Mouse (Mus musculus) left cerebral cortex, adult 9 months (tissue): ENCODE measurements around the gene Skp2.

ENCODE experiments used
- DNase-seq, 2 experiments: peaks; one replicate each; pipeline ENCODE4 v3.0.0; 2022; ENCODE audit warnings: low spot score in 2 of 2

Skp2 gene

GRCm38 (mm10) chr15:9114131-9114530 is 41.1 kb downstream of the Skp2 start:
- no peak for DNase-seq

DNA sequence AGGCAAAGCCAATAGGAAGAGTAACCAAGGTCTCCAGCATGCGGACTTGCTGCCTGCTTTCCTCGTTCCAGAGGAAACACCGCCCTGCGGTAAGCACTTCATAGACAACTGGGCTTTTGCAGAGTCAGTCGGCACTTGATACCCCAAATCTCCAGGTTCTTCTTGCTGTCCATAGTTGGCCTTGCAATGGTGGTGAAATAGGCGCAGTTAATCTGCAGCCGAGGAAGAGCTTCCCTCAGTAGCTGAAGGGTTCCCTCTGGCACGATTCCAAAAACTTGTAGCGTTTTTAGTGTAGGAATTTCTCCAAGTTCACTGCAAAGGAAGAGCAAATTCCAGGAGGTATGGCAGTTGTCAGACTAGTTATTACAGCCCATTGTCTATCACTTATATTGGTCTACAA is 41.7 kb downstream of the Skp2 start:
- DNase-seq = no peak

GRCm38 (mm10) chr15:9111648-9112047 is 43.6 kb downstream of the Skp2 start:
- DNase-seq = no peak

DNA sequence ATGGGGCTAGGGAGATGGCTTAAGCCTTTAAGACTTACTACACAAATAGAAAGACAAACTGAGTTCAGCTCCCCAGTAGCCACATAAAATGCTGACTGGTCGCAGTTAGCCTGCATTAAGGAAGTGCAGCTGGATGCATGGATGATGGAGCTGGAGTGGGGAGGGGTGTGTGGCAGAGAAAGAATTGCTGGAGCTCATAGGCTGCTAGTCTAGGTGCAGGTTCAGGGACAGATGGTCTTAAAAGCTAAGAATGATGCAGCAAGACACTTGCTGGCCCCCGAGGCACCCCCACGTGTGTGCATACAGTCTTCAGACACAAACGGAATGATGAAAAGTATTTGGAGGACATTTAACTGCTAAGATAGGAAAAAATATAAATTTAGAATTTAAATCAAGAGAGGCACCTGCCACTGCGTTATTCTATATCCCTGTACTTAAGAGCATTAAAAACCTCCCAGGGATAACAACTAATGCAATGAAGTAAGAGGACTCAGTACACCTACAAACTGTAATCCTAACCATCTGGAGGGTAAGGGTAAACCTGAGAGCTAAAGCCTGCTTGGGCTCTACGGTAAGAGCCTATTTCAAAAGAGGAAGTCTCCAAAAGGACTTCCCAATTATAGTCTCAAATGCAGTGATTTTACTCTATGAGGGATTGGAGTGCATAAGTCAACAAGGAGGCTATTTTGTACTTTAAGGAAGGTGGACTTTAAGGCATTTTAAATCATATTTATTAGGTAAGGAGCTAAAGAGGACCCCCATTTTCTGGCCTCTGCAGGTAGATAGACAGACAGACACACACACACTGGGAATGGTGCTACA is 44.5 kb downstream of the Skp2 start:
- no peak for DNase-seq

DNA sequence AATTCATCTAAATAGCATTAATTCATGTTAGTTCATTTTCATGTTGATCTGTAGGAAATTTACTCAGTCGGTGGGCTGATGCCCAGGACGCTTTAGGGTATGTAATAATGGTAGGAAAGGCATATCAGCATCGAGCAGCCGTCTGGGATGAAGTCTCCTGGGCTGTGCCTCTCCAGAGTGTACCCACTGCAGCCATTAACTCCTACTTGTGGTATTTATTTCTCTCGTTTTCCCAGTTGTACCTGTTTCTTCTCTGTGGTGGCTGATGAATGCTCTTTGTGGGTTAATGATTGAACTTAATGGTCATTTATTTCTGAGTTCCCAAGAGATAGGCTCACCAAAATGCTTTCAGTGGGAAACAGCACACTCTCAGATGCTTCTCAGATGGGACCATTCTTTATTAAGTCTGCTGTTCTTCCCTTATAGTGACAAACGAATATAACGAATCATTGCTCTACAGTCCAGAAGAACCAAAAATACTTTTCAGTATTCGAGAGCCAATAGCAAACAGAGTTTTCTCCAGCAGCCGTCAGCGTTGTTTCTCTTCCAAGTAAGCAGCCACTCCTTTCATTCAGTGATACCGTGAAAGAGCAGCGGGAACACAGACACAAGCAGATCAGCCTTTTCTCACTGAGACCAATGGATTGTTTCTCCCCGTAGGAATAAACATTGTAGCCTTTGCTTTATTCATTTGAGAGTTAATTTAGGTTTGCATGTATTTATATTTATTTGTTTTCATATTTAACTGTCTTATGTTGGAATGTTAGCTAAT is 48.7 kb downstream of the Skp2 start:
- no peak for DNase-seq

DNA sequence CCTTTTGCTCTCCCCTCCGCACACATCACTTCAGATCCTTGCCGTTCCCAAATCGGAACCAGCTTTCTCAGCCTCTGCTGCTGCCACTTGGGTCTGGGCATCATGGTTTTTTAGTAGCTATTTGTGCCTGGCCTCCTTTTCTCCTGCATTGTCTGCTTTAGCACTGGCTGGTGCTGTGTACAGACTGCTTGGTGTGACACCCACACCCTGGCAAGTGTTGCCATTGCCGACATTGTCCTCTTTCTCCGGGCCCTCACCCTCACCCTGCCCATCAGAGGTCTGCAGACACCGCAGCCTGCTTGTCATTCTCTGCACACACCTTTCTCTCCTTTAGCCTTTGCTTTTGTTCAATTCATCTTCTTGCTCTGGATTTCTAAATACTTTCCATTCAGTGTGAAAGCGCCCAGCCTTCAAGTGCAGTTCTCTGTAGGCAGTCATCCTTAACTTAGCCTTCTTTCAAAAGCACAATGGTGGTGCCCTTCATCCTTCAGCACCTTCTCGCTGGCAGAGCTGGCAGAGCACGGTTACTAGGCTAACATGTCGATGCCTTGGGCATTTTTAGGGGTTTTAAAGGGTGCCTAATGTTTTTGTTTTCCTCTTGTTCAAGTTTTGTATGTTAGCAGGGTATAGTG is 54.7 kb downstream of the Skp2 start:
- DNase-seq = no peak

DNA sequence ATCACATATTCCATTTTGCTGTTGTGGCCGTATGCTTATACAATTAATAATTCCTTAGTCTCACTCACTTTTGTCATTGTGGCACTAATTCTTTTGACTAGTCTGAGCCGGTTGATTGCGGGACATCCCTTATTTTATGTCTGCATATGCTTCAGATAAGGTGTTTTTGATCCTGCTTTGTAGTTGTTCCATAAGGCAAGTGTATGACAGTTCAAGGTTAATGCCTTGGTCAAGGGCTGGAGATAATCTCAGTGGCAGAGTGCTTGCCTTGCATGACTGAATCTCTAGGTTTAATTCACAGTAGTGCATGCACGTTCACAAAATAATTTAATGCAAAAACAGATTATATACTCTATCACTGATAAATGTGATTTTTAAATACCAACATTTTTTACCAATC is 58.4 kb downstream of the Skp2 start:
- no peak for DNase-seq

DNA sequence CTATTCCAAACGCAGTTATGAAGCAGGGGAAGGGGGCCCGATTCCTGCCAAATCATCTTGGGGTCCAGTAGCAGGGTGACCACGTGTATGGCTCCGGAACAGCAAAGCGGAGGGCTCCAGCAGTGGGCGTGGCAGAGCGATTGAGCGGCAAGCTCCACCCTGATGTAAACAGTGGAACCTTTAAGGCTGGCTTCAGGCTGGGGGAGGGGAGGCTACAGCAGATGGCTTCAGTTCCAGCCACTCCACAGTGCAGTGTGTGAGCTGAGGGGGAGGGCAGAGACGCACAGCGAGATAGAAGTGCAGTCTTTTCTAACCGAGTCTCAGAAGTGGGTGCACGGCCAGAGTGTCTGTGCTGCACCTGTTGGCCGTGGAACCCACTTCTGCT is 60.9 kb downstream of the Skp2 start:
- peak in 1 of 2 experiments; percentile 48 for DNase-seq

GRCm38 (mm10) chr15:9093598-9094365 is 61.4 kb downstream of the Skp2 start:
- DNase-seq = no peak

DNA sequence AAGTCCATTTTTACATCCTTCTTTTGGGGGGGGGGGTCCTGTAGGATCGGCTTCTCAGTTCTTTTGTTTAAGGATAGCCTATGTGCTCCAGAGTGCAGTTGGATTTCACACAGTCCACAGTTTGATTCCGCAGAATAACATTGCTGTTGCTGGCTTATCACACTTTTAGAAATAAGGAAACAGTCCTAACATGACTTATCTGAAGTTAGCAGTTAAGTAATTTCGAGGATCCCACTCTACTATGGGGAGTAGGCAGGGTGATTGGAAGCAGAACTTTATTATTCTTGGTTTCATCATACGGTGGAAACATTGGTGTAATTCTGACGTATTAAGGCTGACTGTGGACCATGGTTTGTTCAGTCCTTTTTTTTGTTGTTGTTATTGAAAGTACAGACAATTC is 64.6 kb downstream of the Skp2 start:
- DNase-seq = no peak

DNA sequence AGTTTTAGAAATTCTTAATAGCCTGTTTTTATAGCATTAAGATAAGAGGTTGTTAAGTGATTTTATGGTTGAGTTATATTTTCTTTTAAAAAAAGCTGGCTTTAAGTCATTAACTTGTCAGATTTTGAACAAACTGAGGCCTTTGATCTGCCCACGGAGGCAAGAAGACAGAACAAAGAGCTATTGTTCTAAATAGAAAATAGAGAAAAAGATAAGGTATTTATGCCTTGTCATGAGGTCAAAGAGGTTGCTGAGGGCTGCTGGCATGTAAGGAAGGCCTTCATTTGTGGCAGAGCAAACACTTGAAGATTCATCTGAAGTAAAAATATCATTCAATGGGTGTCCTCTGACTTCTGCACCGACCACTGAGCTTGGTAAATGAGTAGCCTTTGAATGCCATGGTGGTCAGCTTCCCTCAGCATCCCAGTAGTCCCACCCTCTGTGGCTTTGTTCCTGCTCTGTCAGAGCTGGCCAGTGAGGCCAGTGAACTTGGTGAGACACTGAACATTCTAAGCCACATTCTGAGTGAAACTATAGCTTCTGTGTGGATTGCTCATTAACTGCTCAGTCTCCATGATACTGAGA is 66.0 kb downstream of the Skp2 start:
- DNase-seq = no peak

- no peak for DNase-seq
These were observed 66.5 kb downstream of the Skp2 start for GRCm38 (mm10) chr15:9088683-9089072.

- no peak for DNase-seq
These were observed 67.1 kb downstream of the Skp2 start for GRCm38 (mm10) chr15:9087895-9088682.

- DNase-seq = no peak
These were observed 67.8 kb downstream of the Skp2 start for GRCm38 (mm10) chr15:9087421-9087820.

DNA sequence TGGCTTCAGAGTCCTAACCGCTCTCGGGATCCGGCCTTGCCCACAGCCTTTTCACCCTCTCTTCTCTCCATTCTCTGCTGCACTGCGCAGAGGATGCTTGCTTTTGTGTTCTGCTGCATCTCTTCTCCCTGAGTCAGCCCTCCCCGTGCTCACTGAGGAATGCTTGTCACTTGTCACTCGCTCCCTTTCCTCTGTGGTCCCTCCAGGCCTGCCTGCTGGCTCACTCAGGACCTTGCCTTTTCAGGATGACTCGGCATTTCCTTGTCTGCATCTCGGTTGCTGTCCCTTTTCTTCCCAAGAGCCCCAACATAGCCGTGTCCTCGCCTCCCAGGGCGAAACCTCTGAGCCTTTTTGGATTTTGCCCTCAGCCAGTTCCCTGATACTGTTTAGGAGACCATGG is 68.4 kb downstream of the Skp2 start:
- DNase-seq = no peak

DNA sequence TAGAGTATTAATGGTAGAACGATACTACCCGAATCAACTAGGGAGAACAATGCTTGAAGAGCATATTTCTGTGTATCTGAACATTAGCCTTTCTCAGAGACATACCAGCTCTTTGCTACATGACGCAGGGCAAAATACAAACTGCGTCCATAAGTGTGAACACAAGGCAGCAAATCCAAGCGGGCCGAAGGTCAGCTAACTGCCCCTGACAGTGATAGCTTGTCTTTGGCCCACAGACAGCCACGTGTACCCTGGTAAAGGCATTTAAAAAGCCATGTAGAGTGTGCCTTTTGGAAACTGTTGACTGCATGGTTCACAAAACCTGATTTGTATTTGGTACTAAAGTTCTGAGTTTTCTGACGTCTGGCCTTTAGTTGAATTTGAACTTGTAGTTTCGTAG is 72.5 kb downstream of the Skp2 start:
- DNase-seq = no peak

DNA sequence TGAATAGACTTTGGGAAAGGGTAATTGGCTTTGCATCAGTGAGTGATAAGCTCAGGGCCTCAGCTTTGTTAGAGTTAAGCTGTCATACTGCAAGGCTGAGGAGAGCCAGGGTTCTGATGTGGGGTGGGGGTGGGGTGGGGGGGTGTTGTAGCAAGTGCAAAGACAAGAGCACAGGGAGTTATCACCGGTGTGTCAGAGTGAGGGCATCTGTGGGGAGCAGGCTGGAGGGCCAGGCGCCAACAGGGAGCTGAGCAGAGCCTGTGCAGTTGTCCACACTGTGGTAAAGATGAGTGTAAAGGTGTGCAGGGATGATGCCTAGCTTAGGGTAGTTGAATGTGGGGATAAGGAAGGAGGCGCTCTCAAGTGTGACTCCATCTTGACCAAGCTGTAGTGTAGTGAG is 73.9 kb downstream of the Skp2 start:
- no peak for DNase-seq

- no peak for DNase-seq
These were observed 75.0 kb downstream of the Skp2 start for GRCm38 (mm10) chr15:9080206-9080605.

DNA sequence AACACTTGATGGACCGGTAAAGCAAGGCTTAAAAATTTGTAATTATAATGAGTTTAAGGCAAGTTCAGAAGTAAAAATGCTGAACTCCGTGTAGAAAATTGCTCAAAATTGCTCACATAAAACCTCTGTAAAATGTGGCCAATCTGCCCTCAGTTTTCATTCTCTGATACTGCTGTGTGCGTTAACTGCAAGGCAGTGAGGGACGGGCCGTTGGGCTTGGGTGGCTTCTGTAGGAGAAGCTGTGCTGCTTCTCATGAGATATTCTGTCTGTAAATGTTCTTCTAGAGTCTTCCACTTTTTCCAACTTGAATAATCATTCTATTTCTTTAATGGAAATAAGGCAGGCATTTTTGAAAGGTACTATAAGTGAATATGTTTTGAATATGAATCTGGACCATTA is 75.6 kb downstream of the Skp2 start:
- DNase-seq = no peak

GRCm38 (mm10) chr15:9078481-9079300 is 76.5 kb downstream of the Skp2 start:
- no peak for DNase-seq
